Mouse (Mus musculus) myocyte (in vitro differentiated cells): ENCODE measurements around the gene 2510009E07Rik.
"Not testable (repeated sequence)": the region's sequence is repeated elsewhere in the genome, so short reads cannot be mapped to it uniquely, and the experiment has no call there.

Experiments used
- CEBPB ChIP-seq: IDR thresholded peaks from 2 replicates; pipeline ENCODE4 v1.6.1; 2011; ENCODE audit warnings: mild to moderate bottlenecking, moderate library complexity; ENCODE audit not compliant: poor library complexity, insufficient read depth, severe bottlenecking
- E2F4 ChIP-seq: IDR thresholded peaks from one replicate; pipeline ENCODE4 v1.6.1; 2011; ENCODE audit warnings: mild to moderate bottlenecking, control low read depth, moderate library complexity; ENCODE audit not compliant: insufficient read depth
- MAX ChIP-seq: IDR thresholded peaks from one replicate; pipeline ENCODE4 v1.6.1; 2011; ENCODE audit warnings: low read depth, mild to moderate bottlenecking, control low read depth
- MYOD1 ChIP-seq, 3 experiments: IDR thresholded peaks; one replicate each; pipeline ENCODE4 v1.6.1; 2011; ENCODE audit warnings: control low read depth in 2 of 3, low read depth in 2 of 3, mild to moderate bottlenecking in 2 of 3, moderate library complexity in 1 of 3; ENCODE audit not compliant: insufficient read length in 2 of 3, control insufficient read depth in 1 of 3
- MYOG ChIP-seq, 3 experiments: IDR thresholded peaks; one replicate each; pipeline ENCODE4 v1.6.1; 2011; ENCODE audit warnings: control low read depth in 2 of 3, low read depth in 2 of 3, mild to moderate bottlenecking in 2 of 3; ENCODE audit not compliant: insufficient read length in 2 of 3, control insufficient read depth in 1 of 3, insufficient read depth in 1 of 3
- POLR2A ChIP-seq: IDR thresholded peaks from one replicate; pipeline ENCODE4 v1.6.1; 2011; ENCODE audit warnings: low read depth, mild to moderate bottlenecking, control low read depth, moderate library complexity; ENCODE audit not compliant: insufficient read length
- POLR2AphosphoS2 ChIP-seq: IDR thresholded peaks from one replicate; pipeline ENCODE4 v1.6.1; 2011; ENCODE audit warnings: low read depth, control low read depth; ENCODE audit not compliant: insufficient read length
- REST ChIP-seq: IDR thresholded peaks from one replicate; pipeline ENCODE4 v1.6.1; 2011; ENCODE audit warnings: mild to moderate bottlenecking, control low read depth, moderate library complexity; ENCODE audit not compliant: insufficient read depth, insufficient read length
- SRF ChIP-seq: IDR thresholded peaks from one replicate; pipeline ENCODE4 v1.6.1; 2011; ENCODE audit warnings: low read depth; ENCODE audit not compliant: control insufficient read depth, insufficient read length
- TCF12 ChIP-seq: IDR thresholded peaks from one replicate; pipeline ENCODE4 v1.6.1; 2011; ENCODE audit warnings: mild to moderate bottlenecking, control low read depth; ENCODE audit not compliant: poor library complexity, insufficient read depth, severe bottlenecking
- USF1 ChIP-seq: IDR thresholded peaks from one replicate; pipeline ENCODE4 v1.6.1; 2011; ENCODE audit warnings: low read depth, mild to moderate bottlenecking, control low read depth, moderate library complexity

DNA sequence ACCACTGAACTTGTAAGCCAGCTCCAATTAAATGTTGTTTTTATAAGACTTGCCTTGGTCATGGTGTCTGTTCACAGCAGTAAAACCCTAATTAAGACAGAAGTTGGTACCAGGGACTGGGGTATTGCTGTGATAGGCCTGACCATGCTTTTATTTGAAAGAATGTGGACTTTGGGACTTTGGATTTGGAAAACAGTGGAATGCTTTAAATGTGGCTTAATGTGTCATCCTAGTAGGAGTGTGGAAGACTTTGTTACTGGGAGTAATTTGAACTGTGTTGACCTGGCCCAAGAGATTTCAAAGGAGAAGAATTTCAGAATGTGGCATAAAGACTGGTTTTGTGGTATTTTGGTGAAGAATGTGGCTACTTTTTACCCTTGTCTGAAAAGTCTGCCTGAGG is 21.4 kb downstream of the 2510009E07Rik start:
- not testable (repeated sequence) for TF ChIP-seq USF1; POLR2A; POLR2AphosphoS2; MAX; E2F4; CEBPB; TCF12; REST; MYOG (IDR thresholded peaks at IDR 0.05; ENCODE audit: control insufficient read depth in 1 of 3, insufficient read depth in 1 of 3, insufficient read length in 2 of 3, low read depth in 2 of 3); SRF; MYOD1 (IDR thresholded peaks at IDR 0.05; ENCODE audit: control insufficient read depth in 1 of 3, insufficient read length in 2 of 3, low read depth in 2 of 3)
